Mouse (Mus musculus): ENCODE measurements around the gene Epc2. TPM values are rescaled to one million over a fixed set of nuclear protein-coding genes. Genes with fewer than 3 reads are reported as not detected.

Gene Epc2
- polyA plus RNA-seq, 1 experiment = 5.3 TPM

- H3K36me3 ChIP-seq (ENCODE audit: control insufficient read depth, insufficient read depth) = no peaks in the 10 kb centered on the region
- no peaks in the 10 kb centered on the region for H3K27me3 ChIP-seq (ENCODE audit: control insufficient read depth, insufficient read depth, insufficient read length)
- TF ChIP-seq MAX (IDR thresholded peaks at IDR 0.05) (no peak), USF1 (IDR thresholded peaks at IDR 0.05; ENCODE audit: low read depth) (no peak), MYOG (IDR thresholded peaks at IDR 0.05; ENCODE audit: control insufficient read depth, extremely low read depth, insufficient read length) (no peak), CTCF (IDR thresholded peaks at IDR 0.05; ENCODE audit: control insufficient read depth, insufficient read depth, insufficient read length) (no peak), FOSL1 (IDR thresholded peaks at IDR 0.05; ENCODE audit: insufficient read depth, low read length, poor library complexity, severe bottlenecking) (no peak), MYOD1 (IDR thresholded peaks at IDR 0.05; ENCODE audit: control insufficient read depth, insufficient read length, low read depth) (no peak), CEBPB (IDR thresholded peaks at IDR 0.05; ENCODE audit: low read depth) (no peak)
- H3K4me3 ChIP-seq (ENCODE audit: insufficient read depth, poor library complexity, severe bottlenecking) = no peak overlapping the region
- no peaks in the 10 kb centered on the region for H3K79me3 ChIP-seq (ENCODE audit: low read depth)
- no peaks in the 10 kb centered on the region for H3K79me2 ChIP-seq (ENCODE audit: control insufficient read depth, insufficient read depth)
- no peak overlapping the region for H3ac ChIP-seq (ENCODE audit: control insufficient read depth, insufficient read length, low read depth)
These were observed 129.3 kb downstream of the Epc2 start for GRCm38 (mm10) chr2:49580585-49580984.

DNA sequence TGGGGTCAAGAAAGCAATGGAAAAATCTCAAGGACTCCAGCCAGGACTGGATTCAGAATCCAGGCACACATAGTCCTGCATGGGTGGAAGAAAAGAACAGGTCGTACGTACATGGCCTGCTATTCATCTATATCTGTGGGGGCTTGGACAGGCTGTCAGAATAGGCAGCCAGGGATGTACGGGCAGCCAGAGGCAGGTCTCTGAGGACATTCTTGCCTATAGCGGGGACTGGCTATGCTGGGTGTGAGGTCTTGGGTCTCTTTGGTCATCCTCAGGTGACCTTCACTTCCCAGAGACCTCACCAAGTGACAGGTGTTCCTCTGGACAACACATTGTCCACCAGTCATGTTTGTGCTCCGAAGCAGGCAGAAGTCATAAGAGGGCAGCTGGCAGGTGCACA, 131.3 kb downstream of the Epc2 start:
- Histone ChIP-seq H3K79me3 (ENCODE audit: low read depth) (no peaks in the 10 kb centered on the region), H3K79me2 (ENCODE audit: control insufficient read depth, insufficient read depth) (no peaks in the 10 kb centered on the region), H3ac (ENCODE audit: control insufficient read depth, insufficient read length, low read depth) (no peak overlapping the region), H3K27me3 (ENCODE audit: control insufficient read depth, insufficient read depth, insufficient read length) (no peaks in the 10 kb centered on the region), H3K36me3 (ENCODE audit: control insufficient read depth, insufficient read depth) (no peaks in the 10 kb centered on the region), H3K4me3 (ENCODE audit: insufficient read depth, poor library complexity, severe bottlenecking) (no peak overlapping the region)
- TF ChIP-seq MAX (IDR thresholded peaks at IDR 0.05) (no peak), USF1 (IDR thresholded peaks at IDR 0.05; ENCODE audit: low read depth) (no peak), FOSL1 (IDR thresholded peaks at IDR 0.05; ENCODE audit: insufficient read depth, low read length, poor library complexity, severe bottlenecking) (no peak), MYOD1 (IDR thresholded peaks at IDR 0.05; ENCODE audit: control insufficient read depth, insufficient read length, low read depth) (no peak), CTCF (IDR thresholded peaks at IDR 0.05; ENCODE audit: control insufficient read depth, insufficient read depth, insufficient read length) (no peak), CEBPB (IDR thresholded peaks at IDR 0.05; ENCODE audit: low read depth) (no peak), MYOG (IDR thresholded peaks at IDR 0.05; ENCODE audit: control insufficient read depth, extremely low read depth, insufficient read length) (no peak)

GRCm38 (mm10) chr2:49583311-49583710, 132.0 kb downstream of the Epc2 start:
- no peak for TF ChIP-seq MYOD1 (IDR thresholded peaks at IDR 0.05; ENCODE audit: control insufficient read depth, insufficient read length, low read depth)
- TF ChIP-seq CEBPB (IDR thresholded peaks at IDR 0.05; ENCODE audit: low read depth) = no peak
- H3K27me3 ChIP-seq (ENCODE audit: control insufficient read depth, insufficient read depth, insufficient read length) = no peaks in the 10 kb centered on the region
- no peaks in the 10 kb centered on the region for H3K79me3 ChIP-seq (ENCODE audit: low read depth)
- H3K4me3 ChIP-seq (ENCODE audit: insufficient read depth, poor library complexity, severe bottlenecking) = no peak overlapping the region
- no peaks in the 10 kb centered on the region for H3K36me3 ChIP-seq (ENCODE audit: control insufficient read depth, insufficient read depth)
- no peaks in the 10 kb centered on the region for H3K79me2 ChIP-seq (ENCODE audit: control insufficient read depth, insufficient read depth)
- H3ac ChIP-seq (ENCODE audit: control insufficient read depth, insufficient read length, low read depth) = no peak overlapping the region

- Histone ChIP-seq H3ac (ENCODE audit: control insufficient read depth, insufficient read length, low read depth) (no peak overlapping the region), H3K79me3 (ENCODE audit: low read depth) (no peaks in the 10 kb centered on the region), H3K79me2 (ENCODE audit: control insufficient read depth, insufficient read depth) (no peaks in the 10 kb centered on the region), H3K36me3 (ENCODE audit: control insufficient read depth, insufficient read depth) (no peaks in the 10 kb centered on the region), H3K4me3 (ENCODE audit: insufficient read depth, poor library complexity, severe bottlenecking) (no peak overlapping the region), H3K27me3 (ENCODE audit: control insufficient read depth, insufficient read depth, insufficient read length) (no peaks in the 10 kb centered on the region)
- TF ChIP-seq MYOD1 (IDR thresholded peaks at IDR 0.05; ENCODE audit: control insufficient read depth, insufficient read length, low read depth) (no peak), MYOG (IDR thresholded peaks at IDR 0.05; ENCODE audit: control insufficient read depth, extremely low read depth, insufficient read length) (no peak), CEBPB (IDR thresholded peaks at IDR 0.05; ENCODE audit: low read depth) (no peak), FOSL1 (IDR thresholded peaks at IDR 0.05; ENCODE audit: insufficient read depth, low read length, poor library complexity, severe bottlenecking) (no peak)
These were observed 139.2 kb downstream of the Epc2 start for GRCm38 (mm10) chr2:49590450-49590849.

GRCm38 (mm10) chr2:49592926-49593325, 141.6 kb downstream of the Epc2 start:
- Histone ChIP-seq H3K27me3 (ENCODE audit: control insufficient read depth, insufficient read depth, insufficient read length) (no peaks in the 10 kb centered on the region), H3K4me3 (ENCODE audit: insufficient read depth, poor library complexity, severe bottlenecking) (no peak overlapping the region), H3ac (ENCODE audit: control insufficient read depth, insufficient read length, low read depth) (no peak overlapping the region), H3K36me3 (ENCODE audit: control insufficient read depth, insufficient read depth) (no peaks in the 10 kb centered on the region), H3K79me2 (ENCODE audit: control insufficient read depth, insufficient read depth) (no peaks in the 10 kb centered on the region), H3K79me3 (ENCODE audit: low read depth) (no peaks in the 10 kb centered on the region)
- TF ChIP-seq MAX (IDR thresholded peaks at IDR 0.05) = no peak
- no peak for TF ChIP-seq CTCF (IDR thresholded peaks at IDR 0.05; ENCODE audit: control insufficient read depth, insufficient read depth, insufficient read length)
- TF ChIP-seq USF1 (IDR thresholded peaks at IDR 0.05; ENCODE audit: low read depth) = no peak
- no peak for TF ChIP-seq FOSL1 (IDR thresholded peaks at IDR 0.05; ENCODE audit: insufficient read depth, low read length, poor library complexity, severe bottlenecking)
- TF ChIP-seq CEBPB (IDR thresholded peaks at IDR 0.05; ENCODE audit: low read depth) = no peak
- no peak for TF ChIP-seq MYOG (IDR thresholded peaks at IDR 0.05; ENCODE audit: control insufficient read depth, extremely low read depth, insufficient read length)
- no peak for TF ChIP-seq MYOD1 (IDR thresholded peaks at IDR 0.05; ENCODE audit: control insufficient read depth, insufficient read length, low read depth)

DNA sequence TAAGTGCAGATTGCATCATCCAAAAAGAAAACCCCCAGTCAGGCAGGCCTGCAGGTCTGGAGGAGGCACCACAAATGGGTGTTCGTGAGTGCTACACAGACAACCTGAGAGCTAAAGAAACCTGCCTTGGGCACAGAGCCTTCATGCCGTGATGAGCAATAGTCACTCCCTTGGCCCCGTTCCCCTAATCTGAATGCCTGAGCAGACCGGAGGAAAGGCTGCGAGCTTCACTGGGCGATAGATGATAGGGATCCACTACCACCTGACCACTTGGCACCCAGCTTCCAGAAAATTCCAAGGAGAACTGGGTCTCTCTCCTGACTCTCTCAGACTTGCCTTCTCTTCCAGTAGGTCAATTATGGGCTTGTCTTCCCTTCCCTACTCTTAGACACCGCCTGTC, 143.6 kb downstream of the Epc2 start:
- Histone ChIP-seq H3ac (ENCODE audit: control insufficient read depth, insufficient read length, low read depth) (no peak overlapping the region), H3K36me3 (ENCODE audit: control insufficient read depth, insufficient read depth) (no peaks in the 10 kb centered on the region), H3K27me3 (ENCODE audit: control insufficient read depth, insufficient read depth, insufficient read length) (no peaks in the 10 kb centered on the region), H3K79me2 (ENCODE audit: control insufficient read depth, insufficient read depth) (no peaks in the 10 kb centered on the region), H3K4me3 (ENCODE audit: insufficient read depth, poor library complexity, severe bottlenecking) (no peak overlapping the region), H3K79me3 (ENCODE audit: low read depth) (no peaks in the 10 kb centered on the region)
- TF ChIP-seq MYOD1 (IDR thresholded peaks at IDR 0.05; ENCODE audit: control insufficient read depth, insufficient read length, low read depth) (no peak), CEBPB (IDR thresholded peaks at IDR 0.05; ENCODE audit: low read depth) (no peak), CTCF (IDR thresholded peaks at IDR 0.05; ENCODE audit: control insufficient read depth, insufficient read depth, insufficient read length) (no peak), FOSL1 (IDR thresholded peaks at IDR 0.05; ENCODE audit: insufficient read depth, low read length, poor library complexity, severe bottlenecking) (no peak)

Data from C2C12 (cell line).